Mouse (Mus musculus): Measurements from ENCODE around the gene Bloc1s3. TPM values are rescaled to one million over a fixed set of nuclear protein-coding genes. Genes with fewer than 3 reads are reported as not detected.

The Bloc1s3 gene
- total and polyA plus RNA-seq, 3 experiments = 4.2 to 5.7 (median 5.2) TPM

DNA sequence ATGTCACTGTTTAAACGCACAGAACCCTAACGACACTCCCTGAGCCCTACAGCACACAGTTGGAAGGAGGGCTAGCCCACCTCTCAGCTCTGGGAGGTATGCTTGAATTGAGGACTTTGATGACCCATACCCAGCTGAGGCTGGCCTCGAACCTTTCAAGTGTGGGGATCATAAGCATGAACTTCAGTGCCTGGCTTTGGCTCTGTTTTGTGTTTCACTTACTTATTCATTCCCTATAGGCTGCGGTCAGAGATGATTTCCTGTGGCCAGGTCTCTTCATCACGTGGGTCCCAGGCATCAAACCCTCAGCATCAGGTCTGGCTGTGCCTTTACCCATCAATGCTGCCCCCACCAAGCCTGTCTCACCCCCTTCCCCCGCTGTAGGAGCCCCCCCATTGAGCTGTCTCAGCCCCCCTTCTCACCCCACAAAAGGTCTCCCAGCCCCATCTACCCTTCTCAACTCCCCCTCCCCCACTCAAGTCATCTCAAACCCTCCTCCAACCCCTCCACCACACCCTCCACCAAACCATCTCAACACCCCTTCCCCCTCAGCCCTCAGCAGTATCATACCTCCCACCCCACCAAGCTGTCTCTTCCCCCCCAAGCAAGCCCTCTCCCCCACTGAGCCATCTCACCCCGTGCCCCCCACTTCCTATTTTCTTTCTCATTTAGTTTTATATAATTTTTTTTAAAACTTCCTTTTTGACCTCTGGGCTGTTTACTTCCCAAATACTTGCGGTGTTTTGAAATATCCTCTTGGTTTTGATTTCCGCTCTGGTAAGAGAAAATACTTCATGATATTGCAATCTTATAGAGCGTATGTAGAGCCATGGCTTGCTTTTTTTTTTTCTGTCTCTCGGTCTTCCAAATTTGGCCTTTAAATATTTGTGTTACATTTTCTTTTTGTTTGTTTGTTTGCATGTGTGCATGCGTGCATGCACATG lies 7.5 kb downstream of the Bloc1s3 start:
- DNase-seq (ENCODE audit: low spot score) (no peak), ATAC-seq (ENCODE audit: extremely low read depth, insufficient number of reproducible peaks, low FRiP score, poor library complexity, severe bottlenecking) (no peak)
- Histone ChIP-seq H3K9me3 (replicated peaks) (no peaks in the 10 kb centered on the region), H3K4me1 (ENCODE audit: insufficient read depth, low read depth, low read length) (peaks cover 24% of the 10 kb centered on the region), H3K27me3 (ENCODE audit: insufficient read depth, low read length) (peaks cover 25% of the 10 kb centered on the region), H3K4me3 (ENCODE audit: low read depth, low read length) (no peak overlapping the region), H3K36me3 (replicated peaks) (peaks cover 17% of the 10 kb centered on the region)
- no peak for TF ChIP-seq CTCF (IDR thresholded peaks at IDR 0.05; ENCODE audit: low read depth, low read length)
- TF ChIP-seq GATA2 (IDR thresholded peaks at IDR 0.05; ENCODE audit: borderline replicate concordance, low read depth, low read length) = no peak

DNA sequence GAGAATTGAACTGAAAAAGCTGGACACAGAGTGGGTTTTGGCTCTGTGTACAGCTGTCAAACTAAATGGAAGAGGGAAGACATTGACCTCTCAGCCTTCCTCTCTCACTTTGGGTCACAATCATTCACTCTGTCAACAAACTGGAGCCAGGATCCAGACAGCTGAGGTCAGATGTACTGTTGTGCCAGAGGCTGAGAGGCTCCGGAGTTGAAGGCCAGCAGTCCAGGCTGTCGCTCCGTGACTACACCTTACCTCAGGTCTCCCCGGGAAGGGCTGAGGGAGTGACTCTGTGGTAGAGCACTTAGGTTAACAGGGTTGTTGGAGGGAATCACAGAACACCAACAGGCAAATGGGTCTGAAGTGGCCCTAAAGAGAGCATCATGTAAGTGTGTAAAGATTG lies 9.8 kb downstream of the Bloc1s3 start:
- peaks cover 41% of the 10 kb centered on the region for H3K27me3 ChIP-seq (ENCODE audit: insufficient read depth, low read length)
- no peaks in the 10 kb centered on the region for H3K36me3 ChIP-seq (replicated peaks)
- H3K9me3 ChIP-seq (replicated peaks) = no peaks in the 10 kb centered on the region
- DNase-seq (ENCODE audit: low spot score) = no peak
- ATAC-seq (ENCODE audit: extremely low read depth, insufficient number of reproducible peaks, low FRiP score, poor library complexity, severe bottlenecking) = no peak
- TF ChIP-seq TAL1 (conservative IDR thresholded peaks at IDR 0.05; ENCODE audit: low read depth, low read length) = no peak
- TF ChIP-seq CTCF (IDR thresholded peaks at IDR 0.05; ENCODE audit: low read depth, low read length) = no peak
- TF ChIP-seq GATA2 (IDR thresholded peaks at IDR 0.05; ENCODE audit: borderline replicate concordance, low read depth, low read length) = no peak
- no peak for TF ChIP-seq POLR2AphosphoS5 (IDR thresholded peaks at IDR 0.05; ENCODE audit: insufficient replicate concordance, low read depth, low read length)
- TF ChIP-seq GATA1 (IDR thresholded peaks at IDR 0.05; ENCODE audit: borderline replicate concordance, low read length) = no peak
- H3K4me1 ChIP-seq (ENCODE audit: insufficient read depth, low read depth, low read length) = peaks cover 9% of the 10 kb centered on the region
- no peak overlapping the region for H3K4me3 ChIP-seq (ENCODE audit: low read depth, low read length)

DNA sequence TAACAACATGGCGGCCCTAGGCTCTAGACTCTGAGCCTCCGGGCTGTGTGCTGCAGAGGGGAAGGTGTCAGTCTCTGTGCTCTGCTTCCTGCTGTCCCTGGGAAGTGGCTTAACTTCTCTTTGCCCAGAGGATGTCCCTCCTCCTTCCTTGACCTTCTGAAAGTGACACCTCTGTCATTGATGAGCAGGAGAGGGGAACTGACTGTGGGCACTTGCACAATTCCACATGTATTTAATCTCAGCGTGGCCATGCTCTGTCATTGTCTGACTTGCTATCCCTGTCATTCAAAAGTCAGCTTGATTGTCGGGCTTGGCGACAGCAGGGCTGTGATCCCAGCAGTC lies 12.0 kb downstream of the Bloc1s3 start:
- no peak for TF ChIP-seq TAL1 (conservative IDR thresholded peaks at IDR 0.05; ENCODE audit: low read depth, low read length)
- TF ChIP-seq CTCF (IDR thresholded peaks at IDR 0.05; ENCODE audit: low read depth, low read length) = no peak
- no peak for TF ChIP-seq GATA1 (IDR thresholded peaks at IDR 0.05; ENCODE audit: borderline replicate concordance, low read length)
- TF ChIP-seq GATA2 (IDR thresholded peaks at IDR 0.05; ENCODE audit: borderline replicate concordance, low read depth, low read length) = no peak
- TF ChIP-seq POLR2AphosphoS5 (IDR thresholded peaks at IDR 0.05; ENCODE audit: insufficient replicate concordance, low read depth, low read length) = no peak
- ATAC-seq (ENCODE audit: extremely low read depth, insufficient number of reproducible peaks, low FRiP score, poor library complexity, severe bottlenecking) = no peak
- no peak for DNase-seq (ENCODE audit: low spot score)
- Histone ChIP-seq H3K4me1 (ENCODE audit: insufficient read depth, low read depth, low read length) (peaks cover 9% of the 10 kb centered on the region), H3K27me3 (ENCODE audit: insufficient read depth, low read length) (peaks cover 52% of the 10 kb centered on the region), H3K9me3 (replicated peaks) (no peaks in the 10 kb centered on the region), H3K36me3 (replicated peaks) (no peaks in the 10 kb centered on the region), H3K4me3 (ENCODE audit: low read depth, low read length) (no peak overlapping the region)

DNA sequence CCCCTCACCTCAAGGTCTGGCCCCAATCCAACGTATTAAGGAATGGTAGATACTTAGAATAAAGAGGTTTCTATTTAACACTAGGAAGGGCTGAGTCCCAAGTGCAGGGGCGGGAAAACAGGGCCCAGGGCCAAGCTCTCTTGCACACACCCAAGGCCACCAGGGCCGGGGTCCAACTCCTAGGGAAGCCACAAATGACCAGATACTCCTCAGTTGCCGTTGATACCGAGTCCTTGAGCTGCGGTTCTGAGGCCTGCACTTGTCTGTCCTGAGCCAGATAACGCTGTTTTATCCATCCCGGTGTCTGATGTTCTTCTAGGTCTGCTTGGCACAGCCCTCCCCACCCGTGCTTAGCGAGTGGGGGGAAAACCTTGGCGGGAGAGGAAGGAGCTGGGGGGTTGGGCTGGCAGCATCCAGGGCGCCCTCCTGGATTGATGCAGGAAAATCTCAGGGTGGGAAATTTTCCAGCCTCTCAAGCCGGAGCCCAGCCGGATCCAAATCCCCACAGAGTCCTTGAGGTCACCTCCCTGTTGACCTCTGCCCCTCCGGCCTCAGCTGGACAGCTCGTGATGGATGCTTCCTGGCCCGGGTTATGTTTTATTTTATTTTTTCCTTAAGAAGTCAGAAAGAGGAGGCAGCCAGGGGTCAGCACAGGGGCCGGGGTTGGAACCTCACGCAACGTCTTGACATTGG lies 12.5 kb downstream of the Bloc1s3 start:
- Histone ChIP-seq H3K4me3 (ENCODE audit: low read depth, low read length) (no peak overlapping the region), H3K27me3 (ENCODE audit: insufficient read depth, low read length) (peaks cover 56% of the 10 kb centered on the region), H3K4me1 (ENCODE audit: insufficient read depth, low read depth, low read length) (peaks cover 9% of the 10 kb centered on the region), H3K36me3 (replicated peaks) (no peaks in the 10 kb centered on the region), H3K9me3 (replicated peaks) (no peaks in the 10 kb centered on the region)
- ATAC-seq (ENCODE audit: extremely low read depth, insufficient number of reproducible peaks, low FRiP score, poor library complexity, severe bottlenecking) (no peak), DNase-seq (ENCODE audit: low spot score) (no peak)
- TF ChIP-seq GATA2 (IDR thresholded peaks at IDR 0.05; ENCODE audit: borderline replicate concordance, low read depth, low read length) (no peak), CTCF (IDR thresholded peaks at IDR 0.05; ENCODE audit: low read depth, low read length) (no peak), POLR2AphosphoS5 (IDR thresholded peaks at IDR 0.05; ENCODE audit: insufficient replicate concordance, low read depth, low read length) (no peak), GATA1 (IDR thresholded peaks at IDR 0.05; ENCODE audit: borderline replicate concordance, low read length) (no peak), TAL1 (conservative IDR thresholded peaks at IDR 0.05; ENCODE audit: low read depth, low read length) (no peak)

DNA sequence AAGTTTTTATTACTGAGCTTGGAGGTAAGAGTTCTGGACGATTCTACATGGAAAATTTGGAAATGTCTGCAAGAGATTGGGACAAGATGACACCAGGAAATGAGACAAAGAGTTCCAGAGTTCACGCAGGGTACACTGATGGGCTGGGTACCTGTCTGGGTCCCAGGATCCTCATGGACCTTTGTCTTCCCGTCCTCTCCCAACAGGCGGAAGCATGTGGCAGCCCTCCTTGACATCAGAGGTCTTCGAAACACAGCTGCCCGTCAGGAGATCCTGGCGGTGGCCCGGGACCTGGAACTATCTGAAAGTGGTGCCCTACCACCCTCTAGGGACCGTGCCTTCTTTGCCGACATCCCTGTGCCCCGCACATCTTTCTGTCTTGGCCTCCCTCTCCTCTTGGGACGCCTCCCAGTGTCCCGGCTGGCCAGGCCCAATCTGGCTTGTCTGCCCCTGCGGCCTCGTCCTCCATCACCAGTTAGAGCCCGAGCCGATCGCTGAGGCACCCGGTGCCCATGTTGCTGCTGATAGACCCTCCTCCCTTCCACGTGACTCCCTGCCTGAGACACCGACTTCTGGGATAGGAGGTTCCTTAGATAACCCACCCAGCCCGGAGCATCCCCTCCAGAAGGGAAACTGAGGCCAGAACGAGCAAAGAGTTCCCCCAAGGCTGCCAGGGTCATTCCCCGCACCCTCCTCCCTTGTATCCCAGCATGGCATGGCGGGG lies 13.3 kb downstream of the Bloc1s3 start:
- DNase-seq (ENCODE audit: low spot score) = no peak
- Histone ChIP-seq H3K4me3 (ENCODE audit: low read depth, low read length) (no peak overlapping the region), H3K9me3 (replicated peaks) (no peaks in the 10 kb centered on the region), H3K27me3 (ENCODE audit: insufficient read depth, low read length) (peaks cover 58% of the 10 kb centered on the region), H3K36me3 (replicated peaks) (no peaks in the 10 kb centered on the region), H3K4me1 (ENCODE audit: insufficient read depth, low read depth, low read length) (peaks cover 4% of the 10 kb centered on the region)
- ATAC-seq (ENCODE audit: extremely low read depth, insufficient number of reproducible peaks, low FRiP score, poor library complexity, severe bottlenecking) = no peak
- TF ChIP-seq GATA1 (IDR thresholded peaks at IDR 0.05; ENCODE audit: borderline replicate concordance, low read length) = no peak
- TF ChIP-seq TAL1 (conservative IDR thresholded peaks at IDR 0.05; ENCODE audit: low read depth, low read length) = no peak
- TF ChIP-seq CTCF (IDR thresholded peaks at IDR 0.05; ENCODE audit: low read depth, low read length) = no peak
- TF ChIP-seq POLR2AphosphoS5 (IDR thresholded peaks at IDR 0.05; ENCODE audit: insufficient replicate concordance, low read depth, low read length) = no peak
- no peak for TF ChIP-seq GATA2 (IDR thresholded peaks at IDR 0.05; ENCODE audit: borderline replicate concordance, low read depth, low read length)

DNA sequence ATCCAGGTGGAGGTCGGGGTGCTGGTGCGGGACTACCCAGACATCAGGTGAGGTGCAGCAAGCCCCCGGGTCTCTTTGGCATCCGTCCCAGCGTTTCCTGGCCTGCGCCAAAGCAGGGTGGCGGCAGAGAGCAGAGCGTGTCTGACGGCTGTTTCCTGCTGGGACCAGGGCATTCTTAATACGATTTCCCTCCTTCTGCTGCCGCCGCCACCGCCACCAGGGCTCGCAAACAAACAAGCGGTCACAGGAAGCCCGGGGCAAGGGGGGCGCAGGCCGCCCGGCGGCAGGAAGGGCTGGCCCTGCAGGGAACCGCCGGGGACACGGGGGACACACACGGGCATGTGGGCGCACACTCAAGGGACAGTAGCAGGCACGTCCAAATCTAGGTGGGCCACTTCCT lies 16.4 kb downstream of the Bloc1s3 start:
- Histone ChIP-seq H3K9me3 (replicated peaks) (no peaks in the 10 kb centered on the region), H3K4me1 (ENCODE audit: insufficient read depth, low read depth, low read length) (no peaks in the 10 kb centered on the region), H3K4me3 (ENCODE audit: low read depth, low read length) (no peak overlapping the region), H3K36me3 (replicated peaks) (no peaks in the 10 kb centered on the region), H3K27me3 (ENCODE audit: insufficient read depth, low read length) (peaks cover 63% of the 10 kb centered on the region)
- no peak for TF ChIP-seq POLR2AphosphoS5 (IDR thresholded peaks at IDR 0.05; ENCODE audit: insufficient replicate concordance, low read depth, low read length)
- no peak for TF ChIP-seq TAL1 (conservative IDR thresholded peaks at IDR 0.05; ENCODE audit: low read depth, low read length)
- no peak for TF ChIP-seq CTCF (IDR thresholded peaks at IDR 0.05; ENCODE audit: low read depth, low read length)
- TF ChIP-seq GATA2 (IDR thresholded peaks at IDR 0.05; ENCODE audit: borderline replicate concordance, low read depth, low read length) = no peak
- no peak for TF ChIP-seq GATA1 (IDR thresholded peaks at IDR 0.05; ENCODE audit: borderline replicate concordance, low read length)
- DNase-seq (ENCODE audit: low spot score) (no peak), ATAC-seq (ENCODE audit: extremely low read depth, insufficient number of reproducible peaks, low FRiP score, poor library complexity, severe bottlenecking) (no peak)
